Mouse (Mus musculus) megakaryocyte, embryonic 14.5 days (primary cell): ENCODE results near the gene Map3k13.

Experiments used
- FLI1 ChIP-seq: IDR thresholded peaks from 2 replicates; pipeline ENCODE4 v1.6.1; 2012; ENCODE audit warnings: low read length, inconsistent platforms, mixed read lengths
- GATA1 ChIP-seq: IDR thresholded peaks from 3 replicates; pipeline ENCODE4 v1.6.1; 2012; ENCODE audit warnings: mixed read lengths, low read length, inconsistent platforms, borderline replicate concordance

DNA sequence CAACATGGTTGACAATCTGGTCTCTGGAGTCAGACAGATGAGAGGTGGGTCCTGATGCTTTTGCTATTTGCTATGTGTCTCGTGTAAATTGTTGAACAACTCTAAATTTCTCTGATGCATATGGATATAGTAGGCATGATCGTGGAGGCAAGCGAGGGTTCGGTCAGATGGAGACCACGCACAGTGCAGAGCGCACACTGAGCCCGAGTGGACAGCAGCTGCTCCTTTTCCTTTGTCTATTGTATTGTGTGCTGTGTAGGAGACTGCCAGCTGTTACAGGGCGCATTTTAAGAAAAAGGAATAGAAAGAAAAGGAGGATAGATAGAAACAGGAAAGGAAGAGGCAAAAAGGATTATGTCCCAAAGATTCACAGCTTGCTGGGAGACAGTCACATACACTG lies 64.7 kb downstream of the Map3k13 start:
- TF ChIP-seq GATA1, result no peak
- no peak for TF ChIP-seq FLI1
